Mouse (Mus musculus) left cerebral cortex, adult 2 months (tissue): ENCODE data around the gene Klrg1. TPM values are rescaled to one million over a fixed set of nuclear protein-coding genes. Genes with fewer than 3 reads are reported as not detected.

Experiments used
- DNase-seq, 2 experiments: peaks; one replicate each; pipeline ENCODE4 v3.0.0; 2021 to 2022; ENCODE audit warnings: low spot score in 2 of 2, mixed read lengths in 1 of 2; ENCODE audit errors: extremely low spot score in 1 of 2
- H3K27ac ChIP-seq: fragments of 200-600 bp; 2 replicates; pipeline ENCODE4 v1.8.1; 2022
- H3K4me3 ChIP-seq: fragments of 200-600 bp; 2 replicates; pipeline ENCODE4 v1.8.1; 2022
- CTCF ChIP-seq: fragments of 200-600 bp; IDR thresholded peaks from 2 replicates; pipeline ENCODE4 v1.8.1; 2022; ENCODE audit warnings: antibody characterized with exemption, mild to moderate bottlenecking, moderate library complexity
- intact Hi-C: fragments of 180-260 bp; cut with DNase I; formaldehyde crosslinking; loops from one replicate; pipeline ENCODE4 v1.15.1; 2025
- total RNA-seq, 2 experiments: library from RNA; stranded (reverse); gene quantifications; 2 replicates each; pipeline ENCODE4 v1.2.3; 2021

The Klrg1 gene
- total RNA-seq, 2 experiments from 2014 or later, result not detected

DNA sequence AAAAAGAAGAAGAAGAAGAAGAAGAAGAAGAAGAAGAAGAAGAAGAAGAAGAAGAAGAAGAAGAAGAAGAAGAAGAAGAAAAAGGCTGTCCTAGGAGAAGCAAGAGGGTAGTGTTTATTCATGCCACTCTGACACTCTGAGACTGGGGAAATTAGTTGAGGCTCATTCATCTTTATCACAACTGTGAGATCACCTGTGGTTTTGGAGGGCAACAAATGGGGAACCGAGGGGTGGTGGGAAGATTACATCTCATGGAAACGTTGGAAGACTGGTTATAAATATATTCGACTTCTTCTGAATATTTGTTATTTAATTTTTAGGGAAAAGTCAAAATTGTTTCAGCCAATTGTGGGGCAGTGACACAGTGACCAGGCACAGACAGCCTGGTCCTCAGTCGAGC, 32.6 kb downstream of the Klrg1 start:
- H3K27ac ChIP-seq, result no peak overlapping the region
- no peak for DNase-seq
- H3K4me3 ChIP-seq, result no peak overlapping the region
- intact Hi-C loops, result no loop called here
- no peak for TF ChIP-seq CTCF

Other genes starting within 250 kb of the Klrg1 start
- gene M6pr, start 25.8 kb upstream of the Klrg1 start, total RNA-seq, result 10 to 100 TPM; 69.5 TPM
- 10 to 100 TPM; 57.9 to 64.0 TPM for gene Phc1, start 57.7 kb upstream of the Klrg1 start, total RNA-seq
- gene Rimklb, start 215.9 kb upstream of the Klrg1 start, total RNA-seq, result 10 to 100 TPM; 80.3 to 80.6 TPM
- under 1 TPM; 0.33 to 0.63 TPM for gene Mfap5, start 223.0 kb upstream of the Klrg1 start, total RNA-seq